Mouse (Mus musculus) neural tube, embryonic 12.5 days (tissue): ENCODE data around the gene Gm20388. TPM values are rescaled to one million over a fixed set of nuclear protein-coding genes. Genes with fewer than 3 reads are reported as not detected.
A peak's percentile ranks its signal among the peaks of the same experiment; 100 is the strongest.
"Not testable (repeated sequence)": the region's sequence is repeated elsewhere in the genome, so short reads cannot be mapped to it uniquely, and the experiment has no call there.

ENCODE experiments used
- ATAC-seq: fragments of 200-750 bp; cut with Nextera tagmentation; 2 replicates; pipeline ENCODE4 v1.8.0; 2017; ENCODE audit warnings: low read depth, mild to moderate bottlenecking, moderate TSS enrichment, moderate library complexity; ENCODE audit not compliant: low FRiP score
- H3K27ac ChIP-seq: fragments of 300-500 bp; sonication (generic); 2 replicates; pipeline ENCODE4 v1.5.1; 2016
- H3K27me3 ChIP-seq: fragments of 300-500 bp; sonication (generic); replicated peaks from 2 replicates; pipeline ENCODE4 v1.6.1; 2016; ENCODE audit warnings: mild to moderate bottlenecking
- H3K36me3 ChIP-seq: fragments of 300-500 bp; sonication (generic); 2 replicates; pipeline ENCODE4 v1.6.1; 2016; ENCODE audit warnings: mild to moderate bottlenecking
- H3K4me1 ChIP-seq: fragments of 300-500 bp; sonication (generic); 2 replicates; pipeline ENCODE4 v1.6.1; 2016
- H3K4me2 ChIP-seq: fragments of 300-500 bp; sonication (generic); replicated peaks from 2 replicates; pipeline ENCODE4 v1.6.1; 2016; ENCODE audit warnings: mild to moderate bottlenecking
- H3K4me3 ChIP-seq: fragments of 300-500 bp; sonication (generic); 2 replicates; pipeline ENCODE4 v1.5.1; 2016
- H3K9ac ChIP-seq: fragments of 300-500 bp; sonication (generic); 2 replicates; pipeline ENCODE4 v1.6.1; 2016; ENCODE audit warnings: mild to moderate bottlenecking
- H3K9me3 ChIP-seq: fragments of 300-500 bp; sonication (generic); 2 replicates; pipeline ENCODE4 v1.6.1; 2016; ENCODE audit warnings: mild to moderate bottlenecking
- WGBS: fragments of 180-500 bp; shearing (Covaris S2); methylation state at CpG from one replicate; pipeline ENCODE4 v1.1.7; 2016; 5-methylcytosine and 5-hydroxymethylcytosine counted together
- polyA plus RNA-seq: library from polyadenylated mRNA; unstranded; fragments of >200 nt; fragmentation: Nextera tagmentation; extraction: Ambion mirVana; gene quantifications from 2 replicates; pipeline ENCODE4 v1.2.1, GENCODE M21; 2016

The Gm20388 gene
- polyA plus RNA-seq, 1 experiment from 2014 or later: not detected

- H3K9me3 ChIP-seq: no peaks in the 10 kb centered on the region
- peaks cover 7% of the 10 kb centered on the region for H3K27me3 ChIP-seq
- ATAC-seq: no peak
Measured at GRCm38 (mm10) chr8:120779106-120779505, 868.5 kb downstream of the Gm20388 start.

GRCm38 (mm10) chr8:120783781-120784180, 873.1 kb downstream of the Gm20388 start:
- ATAC-seq: no peak
- H3K4me1 ChIP-seq: no peaks in the 10 kb centered on the region
- WGBS: 81% methylated on average over 4 of the region's 4 CpGs
- H3K27ac ChIP-seq: no peak overlapping the region
- H3K4me3 ChIP-seq: no peak overlapping the region
- no peaks in the 10 kb centered on the region for H3K36me3 ChIP-seq
- no peaks in the 10 kb centered on the region for H3K9me3 ChIP-seq
- H3K4me2 ChIP-seq: no peak overlapping the region
- no peaks in the 10 kb centered on the region; the same call in 1 of the 2 replicates for H3K27me3 ChIP-seq
- H3K9ac ChIP-seq: no peak overlapping the region

More at GRCm38 (mm10) chr8:120779106-120779505, 868.5 kb downstream of the Gm20388 start:
- H3K36me3 ChIP-seq: no peaks in the 10 kb centered on the region
- no peak overlapping the region for H3K9ac ChIP-seq
- no peak overlapping the region for H3K4me2 ChIP-seq
- H3K27ac ChIP-seq: no peak overlapping the region
- H3K4me1 ChIP-seq: peaks cover 6% of the 10 kb centered on the region; the same call in 1 of the 2 replicates
- 91% methylated on average over 7 of the region's 7 CpGs for WGBS
- H3K4me3 ChIP-seq: no peak overlapping the region

GRCm38 (mm10) chr8:120786753-120787152, 876.1 kb downstream of the Gm20388 start:
- Histone ChIP-seq H3K4me2 (no peak overlapping the region), H3K4me1 (no peaks in the 10 kb centered on the region), H3K4me3 (no peak overlapping the region), H3K27me3 (no peaks in the 10 kb centered on the region), H3K36me3 (no peaks in the 10 kb centered on the region), H3K9me3 (no peaks in the 10 kb centered on the region), H3K9ac (no peak overlapping the region), H3K27ac (no peak overlapping the region)
- ATAC-seq: no peak
- 90% methylated on average over 4 of the region's 4 CpGs for WGBS

- WGBS: 42% methylated on average over 5 of the region's 5 CpGs
- no peak overlapping the region for H3K4me3 ChIP-seq
- no peak overlapping the region for H3K4me2 ChIP-seq
- no peak overlapping the region for H3K27ac ChIP-seq
- H3K27me3 ChIP-seq: no peaks in the 10 kb centered on the region
- no peak for ATAC-seq
- no peaks in the 10 kb centered on the region for H3K36me3 ChIP-seq
- no peaks in the 10 kb centered on the region for H3K4me1 ChIP-seq
- H3K9ac ChIP-seq: no peak overlapping the region
- no peaks in the 10 kb centered on the region for H3K9me3 ChIP-seq
Measured at GRCm38 (mm10) chr8:120787631-120788030, 877.0 kb downstream of the Gm20388 start.

- H3K27me3 ChIP-seq: no peaks in the 10 kb centered on the region
- H3K36me3 ChIP-seq: no peaks in the 10 kb centered on the region
- no peak overlapping the region for H3K9ac ChIP-seq
- 89% methylated on average over 15 of the region's 15 CpGs for WGBS
- ATAC-seq: no peak
- no peaks in the 10 kb centered on the region for H3K9me3 ChIP-seq
- no peak overlapping the region for H3K4me3 ChIP-seq
- H3K4me2 ChIP-seq: no peak overlapping the region
- H3K4me1 ChIP-seq: no peaks in the 10 kb centered on the region
- no peak overlapping the region for H3K27ac ChIP-seq
Measured at GRCm38 (mm10) chr8:120792710-120793109, 882.1 kb downstream of the Gm20388 start.

- Histone ChIP-seq H3K9ac (no peak overlapping the region), H3K27ac (no peak overlapping the region), H3K4me3 (no peak overlapping the region), H3K9me3 (no peaks in the 10 kb centered on the region), H3K4me2 (no peak overlapping the region), H3K4me1 (0 out of 2 replicates have a peak, but pooled peaks cover 2% of the 10 kb centered on the region), H3K27me3 (peaks cover 5% of the 10 kb centered on the region; the same call in 1 of the 2 replicates), H3K36me3 (no peaks in the 10 kb centered on the region)
- peak; percentile 65; the same call in 1 of the 2 replicates for ATAC-seq
- WGBS: 48% methylated on average over 9 of the region's 9 CpGs
Measured at GRCm38 (mm10) chr8:120795944-120796635, 885.4 kb downstream of the Gm20388 start.

- no peak overlapping the region for H3K27ac ChIP-seq
- no peaks in the 10 kb centered on the region for H3K36me3 ChIP-seq
- no peak overlapping the region for H3K9ac ChIP-seq
- ATAC-seq: no peak
- H3K9me3 ChIP-seq: no peaks in the 10 kb centered on the region
- H3K27me3 ChIP-seq: peaks cover 9% of the 10 kb centered on the region; the same call in 1 of the 2 replicates
- H3K4me3 ChIP-seq: no peak overlapping the region
- 0 out of 2 replicates have a peak, but pooled peaks cover 2% of the 10 kb centered on the region for H3K4me1 ChIP-seq
- no peak overlapping the region for H3K4me2 ChIP-seq
- WGBS: 85% methylated on average over 9 of the region's 9 CpGs
Measured at GRCm38 (mm10) chr8:120797019-120797727, 886.5 kb downstream of the Gm20388 start.

- ATAC-seq: peak; percentile 33; the same call in 1 of the 2 replicates
- H3K9ac ChIP-seq: no peak overlapping the region
- 6% methylated on average over 17 of the region's 17 CpGs for WGBS
- 0 out of 2 replicates have a peak, but pooled peaks cover 2% of the 10 kb centered on the region for H3K4me1 ChIP-seq
- H3K27ac ChIP-seq: no peak overlapping the region
- no peak overlapping the region for H3K4me3 ChIP-seq
- H3K36me3 ChIP-seq: no peaks in the 10 kb centered on the region
- H3K27me3 ChIP-seq: peaks cover 11% of the 10 kb centered on the region
- H3K4me2 ChIP-seq: peak overlapping the region; percentile 46
- no peaks in the 10 kb centered on the region for H3K9me3 ChIP-seq
Measured at GRCm38 (mm10) chr8:120800308-120800865, 889.7 kb downstream of the Gm20388 start.

- not testable (repeated sequence) for H3K4me2 ChIP-seq, H3K36me3 ChIP-seq, H3K9me3 ChIP-seq, H3K4me3 ChIP-seq, ATAC-seq, H3K9ac ChIP-seq, H3K4me1 ChIP-seq, H3K27ac ChIP-seq
- peaks cover 11% of the 10 kb centered on the region for H3K27me3 ChIP-seq
- 59% methylated on average over 6 of the region's 6 CpGs for WGBS
Measured at GRCm38 (mm10) chr8:120803661-120804375, 893.2 kb downstream of the Gm20388 start.

- no peak overlapping the region for H3K9ac ChIP-seq
- H3K4me1 ChIP-seq: 0 out of 2 replicates have a peak, but pooled peaks cover 2% of the 10 kb centered on the region
- 87% methylated on average over 3 of the region's 3 CpGs for WGBS
- peaks cover 11% of the 10 kb centered on the region for H3K27me3 ChIP-seq
- H3K36me3 ChIP-seq: no peaks in the 10 kb centered on the region
- H3K9me3 ChIP-seq: no peaks in the 10 kb centered on the region
- H3K27ac ChIP-seq: no peak overlapping the region
- H3K4me3 ChIP-seq: no peak overlapping the region
- ATAC-seq: no peak
- no peak overlapping the region for H3K4me2 ChIP-seq
Measured at GRCm38 (mm10) chr8:120804741-120805140, 894.1 kb downstream of the Gm20388 start.

- 75% methylated on average over 12 of the region's 12 CpGs for WGBS
- Histone ChIP-seq H3K36me3 (no peaks in the 10 kb centered on the region), H3K4me1 (no peaks in the 10 kb centered on the region), H3K4me3 (no peak overlapping the region), H3K27me3 (peaks cover 3% of the 10 kb centered on the region; the same call in 1 of the 2 replicates), H3K9ac (no peak overlapping the region), H3K4me2 (no peak overlapping the region), H3K27ac (no peak overlapping the region), H3K9me3 (no peaks in the 10 kb centered on the region)
- ATAC-seq: no peak
Measured at GRCm38 (mm10) chr8:120806780-120807264, 896.2 kb downstream of the Gm20388 start.
